Comparison of ENCODE assay signal across 8 mouse cellular contexts in the genomic region with DNA sequence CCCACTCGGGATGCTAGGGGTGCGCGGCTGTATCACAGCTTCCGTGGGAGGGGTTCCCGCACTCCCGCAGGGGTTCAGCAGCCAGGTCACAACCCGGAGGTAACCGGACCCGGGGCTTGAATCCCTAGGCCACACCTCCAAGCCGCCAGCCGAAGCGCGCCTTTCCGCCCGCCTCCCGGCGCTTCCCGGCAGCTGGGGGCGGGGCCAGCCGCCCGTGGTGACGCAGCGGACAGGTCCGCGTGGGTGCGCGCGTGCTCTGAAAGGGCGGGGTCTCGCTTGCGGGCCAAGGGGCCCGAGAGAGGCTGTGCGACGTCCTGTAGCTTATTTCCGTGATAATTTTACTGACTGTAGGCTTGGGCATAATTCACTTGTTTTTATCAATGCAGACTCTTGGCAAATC. TPM values are rescaled to one million over a fixed set of nuclear protein-coding genes. Genes with fewer than 3 reads are reported as not detected.
DNase-seq lines count a peak whose midpoint lies in the region; ATAC-seq and TF ChIP-seq lines count a peak whose summit lies in the region.

No protein-coding gene starts in this region.

- H3K4me2 ChIP-seq in embryonic facial prominence, embryonic 12.5 days (replicated peaks): peak overlapping the region; percentile 69
- H3K4me2 ChIP-seq in limb, embryonic 12.5 days: peak overlapping the region; percentile 72
- H3K4me2 ChIP-seq in midbrain, embryonic 14.5 days (ENCODE audit: low read length): peak overlapping the region; percentile 80

- peaks cover 47% of the 10 kb centered on the region for H3K4me1 ChIP-seq in embryonic facial prominence, embryonic 12.5 days
- peaks cover 53% of the 10 kb centered on the region for H3K4me1 ChIP-seq in kidney, adult 2 months (ENCODE audit: control insufficient read depth, insufficient read depth, low read length)
- peaks cover 51% of the 10 kb centered on the region for H3K4me1 ChIP-seq in limb, embryonic 12.5 days (replicated peaks)
- H3K4me1 ChIP-seq in midbrain, embryonic 14.5 days (ENCODE audit: control insufficient read depth, insufficient read depth, low read length): peaks cover 11% of the 10 kb centered on the region
- H3K4me1 ChIP-seq in spleen, adult 2 months (ENCODE audit: control insufficient read depth, insufficient read depth, insufficient read length): peaks cover 35% of the 10 kb centered on the region

- H3K9ac ChIP-seq in embryonic facial prominence, embryonic 12.5 days: peak overlapping the region; percentile 52
- H3K9ac ChIP-seq in limb, embryonic 12.5 days (replicated peaks): peak overlapping the region; percentile 69
- peak overlapping the region; percentile 59 for H3K9ac ChIP-seq in midbrain, embryonic 14.5 days (replicated peaks; ENCODE audit: low read length)

- peak overlapping the region; percentile 90 for H3K27ac ChIP-seq in embryonic facial prominence, embryonic 12.5 days
- peak overlapping the region; percentile 95 for H3K27ac ChIP-seq in kidney, adult 2 months (ENCODE audit: insufficient read depth, low read depth, low read length)
- peak overlapping the region; percentile 93 for H3K27ac ChIP-seq in limb, embryonic 12.5 days
- peak overlapping the region; percentile 89 for H3K27ac ChIP-seq in midbrain, embryonic 14.5 days (replicated peaks; ENCODE audit: low read depth, low read length)
- H3K27ac ChIP-seq in spleen, adult 2 months (ENCODE audit: insufficient read depth, low read length): peak overlapping the region; percentile 94

- WGBS in embryonic facial prominence, embryonic 12.5 days: under 1% methylated on average over 35 of the region's 35 CpGs
- WGBS in kidney, adult 2 months: 1% methylated on average over 35 of the region's 35 CpGs
- WGBS in limb, embryonic 12.5 days: under 1% methylated on average over 35 of the region's 35 CpGs
- WGBS in midbrain, embryonic 14.5 days: 0% methylated on average over 34 of the region's 35 CpGs
- WGBS in spleen, adult 2 months: under 1% methylated on average over 34 of the region's 35 CpGs

- H3K27me3 ChIP-seq in embryonic facial prominence, embryonic 12.5 days: no peaks in the 10 kb centered on the region
- H3K27me3 ChIP-seq in kidney, adult 2 months (replicated peaks; ENCODE audit: control insufficient read depth, insufficient read depth, low read length): no peaks in the 10 kb centered on the region
- no peaks in the 10 kb centered on the region for H3K27me3 ChIP-seq in limb, embryonic 12.5 days
- H3K27me3 ChIP-seq in midbrain, embryonic 14.5 days (ENCODE audit: control insufficient read depth, insufficient read depth, low read length): no peaks in the 10 kb centered on the region
- no peaks in the 10 kb centered on the region for H3K27me3 ChIP-seq in spleen, adult 2 months (ENCODE audit: control insufficient read depth, insufficient read depth, low read length)

- H3K9me3 ChIP-seq in embryonic facial prominence, embryonic 12.5 days: no peaks in the 10 kb centered on the region
- H3K9me3 ChIP-seq in limb, embryonic 12.5 days: no peaks in the 10 kb centered on the region
- H3K9me3 ChIP-seq in midbrain, embryonic 14.5 days (ENCODE audit: control insufficient read depth, low read length): no peaks in the 10 kb centered on the region

- TF ChIP-seq CTCF in kidney, adult 2 months (conservative IDR thresholded peaks at IDR 0.05; ENCODE audit: insufficient read depth, insufficient read length, low read depth, low read length): no peak
- no peak for TF ChIP-seq CTCF in spleen, adult 2 months (IDR thresholded peaks at IDR 0.05; ENCODE audit: extremely low read depth, insufficient read depth, insufficient read length, insufficient replicate concordance)

- DNase-seq in 3T3-L1 (ENCODE audit: low read depth, low spot score): peak; percentile 90
- peak; percentile 94 for DNase-seq in adrenal gland, postnatal 25 days
- DNase-seq in heart, adult 18-20 months: peak; percentile 95 to 97
- peak; percentile 98 for DNase-seq in kidney, adult 2 months
- DNase-seq in midbrain, embryonic 14.5 days: peak; percentile 94
- DNase-seq in spleen, adult 2 months (ENCODE audit: low read depth in 1 of 2, low spot score in 2 of 2): peak; percentile 93

- TF ChIP-seq POLR2A in kidney, adult 2 months (IDR thresholded peaks at IDR 0.05; ENCODE audit: low read depth, low read length): no peak
- TF ChIP-seq POLR2A in spleen, adult 2 months (IDR thresholded peaks at IDR 0.05; ENCODE audit: low read depth, low read length): no peak

- H3K36me3 ChIP-seq in embryonic facial prominence, embryonic 12.5 days: peaks cover 28% of the 10 kb centered on the region
- H3K36me3 ChIP-seq in kidney, adult 2 months (ENCODE audit: control insufficient read depth, insufficient read depth, low read length): no peaks in the 10 kb centered on the region
- peaks cover 39% of the 10 kb centered on the region for H3K36me3 ChIP-seq in limb, embryonic 12.5 days
- H3K36me3 ChIP-seq in midbrain, embryonic 14.5 days (ENCODE audit: control insufficient read depth, insufficient read depth, low read length): peaks cover 31% of the 10 kb centered on the region
- peaks cover 23% of the 10 kb centered on the region for H3K36me3 ChIP-seq in spleen, adult 2 months (ENCODE audit: control insufficient read depth, insufficient read depth, low read length)

- ATAC-seq in embryonic facial prominence, embryonic 12.5 days (ENCODE audit: insufficient number of reproducible peaks, insufficient read depth, low FRiP score, low TSS enrichment): peak; percentile 49
- ATAC-seq in limb, embryonic 12.5 days (ENCODE audit: insufficient number of reproducible peaks, insufficient read depth, low FRiP score, low TSS enrichment, low read depth): peak; percentile 56
- ATAC-seq in midbrain, embryonic 14.5 days (ENCODE audit: low FRiP score, low TSS enrichment): peak; percentile 76

- H3K4me3 ChIP-seq in embryonic facial prominence, embryonic 12.5 days: peak overlapping the region; percentile 54
- H3K4me3 ChIP-seq in kidney, adult 2 months (ENCODE audit: insufficient read depth, low read depth, low read length): peak overlapping the region; percentile 63
- H3K4me3 ChIP-seq in limb, embryonic 12.5 days (replicated peaks): peak overlapping the region; percentile 56
- peak overlapping the region; percentile 49 for H3K4me3 ChIP-seq in midbrain, embryonic 14.5 days (replicated peaks; ENCODE audit: low read depth, low read length)
- H3K4me3 ChIP-seq in spleen, adult 2 months (ENCODE audit: extremely low read depth, insufficient read depth, insufficient read length): peak overlapping the region; percentile 69

RNA-seq across cellular contexts. Expression of a gene that starts 7.7 kb away (rescaled TPM):
- total RNA-seq in adrenal gland, postnatal 25 days (2021): 35.5 and 37.7 TPM in 2 replicates
- 6.4 TPM in 2 replicates for polyA plus RNA-seq in embryonic facial prominence, embryonic 12.5 days (2016; fragmentation: Nextera tagmentation; extraction: Ambion mirVana)
- total RNA-seq in heart, adult 18-20 months (2021): 1 to 10 TPM; 5.8 to 6.3 TPM
- polyA plus RNA-seq in kidney, adult 2 months (2012; rRNA removed): 12.8 and 13.9 TPM in 2 replicates
- polyA plus RNA-seq in limb, embryonic 12.5 days (2016; fragmentation: Nextera tagmentation; extraction: Ambion mirVana): 4.4 and 5.7 TPM in 2 replicates
- 9.8 and 10.3 TPM in 2 replicates for polyA plus RNA-seq in midbrain, embryonic 14.5 days (2014; fragmentation: Nextera tagmentation; extraction: Ambion mirVana)
- polyA plus RNA-seq in spleen, adult 2 months (2012; rRNA removed): 25.2 and 31.8 TPM in 2 replicates

RNA-seq across cellular contexts. Expression of a gene that starts 58.4 kb away (rescaled TPM):
- total RNA-seq in adrenal gland, postnatal 25 days (2021): 26.0 and 34.7 TPM in 2 replicates
- polyA plus RNA-seq in embryonic facial prominence, embryonic 12.5 days (2016; fragmentation: Nextera tagmentation; extraction: Ambion mirVana): 7.5 and 7.9 TPM in 2 replicates
- 1 to 10 TPM; 5.3 to 5.7 TPM for total RNA-seq in heart, adult 18-20 months (2021)
- polyA plus RNA-seq in kidney, adult 2 months (2012; rRNA removed): 27.5 and 31.0 TPM in 2 replicates
- 5.2 and 5.9 TPM in 2 replicates for polyA plus RNA-seq in limb, embryonic 12.5 days (2016; fragmentation: Nextera tagmentation; extraction: Ambion mirVana)
- 24.3 and 25.7 TPM in 2 replicates for polyA plus RNA-seq in midbrain, embryonic 14.5 days (2014; fragmentation: Nextera tagmentation; extraction: Ambion mirVana)
- 7.3 and 7.7 TPM in 2 replicates for polyA plus RNA-seq in spleen, adult 2 months (2012; rRNA removed)

RNA-seq across cellular contexts. Expression of a gene that starts 59.4 kb away (rescaled TPM):
- 32.6 and 40.9 TPM in 2 replicates for total RNA-seq in adrenal gland, postnatal 25 days (2021)
- polyA plus RNA-seq in embryonic facial prominence, embryonic 12.5 days (2016; fragmentation: Nextera tagmentation; extraction: Ambion mirVana): 39.2 and 44.5 TPM in 2 replicates
- 10 to 100 TPM; 18.4 to 20.4 TPM for total RNA-seq in heart, adult 18-20 months (2021)
- polyA plus RNA-seq in kidney, adult 2 months (2012; rRNA removed): 6.3 and 6.6 TPM in 2 replicates
- polyA plus RNA-seq in limb, embryonic 12.5 days (2016; fragmentation: Nextera tagmentation; extraction: Ambion mirVana): 45.2 and 46.5 TPM in 2 replicates
- polyA plus RNA-seq in midbrain, embryonic 14.5 days (2014; fragmentation: Nextera tagmentation; extraction: Ambion mirVana): 25.6 and 31.0 TPM in 2 replicates
- 8.9 and 10.6 TPM in 2 replicates for polyA plus RNA-seq in spleen, adult 2 months (2012; rRNA removed)

Comparison
In these comparisons a context has a peak if more than half of its experiments do, and no peak if none do; other contexts are left out.
1. Peak in every context shown above with its lines: DNase-seq, ATAC-seq, H3K4me3 ChIP-seq and H3K27ac ChIP-seq.